Mouse (Mus musculus) v-Abl transformed pro-B cells (cell line): ENCODE measurements around the gene Hbs1l.

Experiments used
- in situ Hi-C, 2 experiments: fragments of 400-800 bp; cut with MboI; formaldehyde crosslinking; loops; one replicate each; pipeline ENCODE4 v1.15.1; 2025; ENCODE audit not compliant: unreplicated experiment in 2 of 2

Gene Hbs1l

DNA sequence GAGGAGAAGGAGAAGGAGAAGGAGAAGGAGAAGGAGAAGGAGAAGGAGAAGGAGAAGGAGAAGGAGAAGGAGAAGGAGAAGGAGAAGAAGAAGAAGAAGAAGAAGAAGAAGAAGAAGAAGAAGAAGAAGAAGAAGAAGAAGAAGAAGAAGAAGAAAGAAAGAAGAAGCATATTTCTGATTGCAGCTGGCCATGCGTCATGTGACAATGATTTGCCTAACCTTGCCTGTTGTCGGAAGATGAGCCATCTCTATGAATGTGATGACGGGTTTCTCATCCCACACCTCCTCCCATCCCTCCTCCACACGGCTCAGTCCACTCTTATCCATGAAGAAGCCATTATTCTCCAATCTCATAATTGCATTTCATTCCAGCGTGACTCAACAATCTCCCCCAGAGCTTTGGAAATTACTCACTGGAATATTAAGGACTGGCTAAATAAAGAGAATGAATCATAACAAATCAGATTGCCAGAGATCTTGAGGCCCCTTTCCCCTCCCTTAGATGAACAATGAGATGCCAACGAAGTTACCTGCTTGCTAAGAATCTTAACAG is 103.2 kb downstream of the Hbs1l start:
- in situ Hi-C loops: loop anchor here (10.0 to 25.0 kb wide), 2 partner anchors 1076 to 1688 kb away; no protein-coding TSS in a partner anchor

DNA sequence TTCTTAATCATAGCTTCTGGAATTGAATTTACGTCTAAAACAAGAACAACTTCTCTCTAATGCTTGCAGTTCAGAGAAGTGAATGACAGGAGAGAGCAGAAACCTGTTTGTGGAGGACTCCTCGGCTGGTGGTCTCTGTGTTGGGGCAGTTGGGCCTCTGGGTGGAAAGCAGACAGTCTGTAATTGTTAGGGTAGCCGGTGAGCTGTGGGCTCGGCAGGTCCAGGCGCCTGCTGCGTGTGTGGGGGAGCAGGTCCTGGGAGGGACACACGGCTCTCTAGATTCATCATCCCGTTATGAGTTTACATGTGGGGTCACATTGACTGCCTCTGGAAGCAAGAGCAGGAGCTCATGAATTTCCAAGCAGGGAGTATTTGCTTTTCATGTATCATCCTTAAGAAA is 103.8 kb downstream of the Hbs1l start:
- in situ Hi-C loops: loop anchor here (10.0 to 25.0 kb wide), 2 partner anchors 1075 to 1688 kb away; no protein-coding TSS in a partner anchor

DNA sequence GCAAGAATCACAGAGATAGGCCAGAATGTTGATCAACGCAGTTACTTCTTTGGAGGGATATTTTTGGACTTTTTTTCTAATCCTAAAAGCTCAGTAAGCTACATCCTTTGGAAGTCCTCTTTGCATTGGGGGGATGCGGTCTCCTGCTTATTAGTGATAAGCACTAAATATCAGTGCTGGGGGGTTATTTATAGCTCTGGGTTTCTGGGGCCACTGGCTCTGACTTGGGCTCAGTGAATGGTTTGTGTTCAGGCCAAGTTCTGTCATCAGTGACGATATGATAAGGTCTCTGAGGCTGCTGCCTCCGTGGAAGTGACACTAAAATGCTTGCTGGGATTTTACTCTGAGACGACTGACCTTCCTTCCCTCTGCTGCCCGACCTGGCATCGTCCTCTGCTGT is 104.3 kb downstream of the Hbs1l start:
- in situ Hi-C loops: no loop called here

DNA sequence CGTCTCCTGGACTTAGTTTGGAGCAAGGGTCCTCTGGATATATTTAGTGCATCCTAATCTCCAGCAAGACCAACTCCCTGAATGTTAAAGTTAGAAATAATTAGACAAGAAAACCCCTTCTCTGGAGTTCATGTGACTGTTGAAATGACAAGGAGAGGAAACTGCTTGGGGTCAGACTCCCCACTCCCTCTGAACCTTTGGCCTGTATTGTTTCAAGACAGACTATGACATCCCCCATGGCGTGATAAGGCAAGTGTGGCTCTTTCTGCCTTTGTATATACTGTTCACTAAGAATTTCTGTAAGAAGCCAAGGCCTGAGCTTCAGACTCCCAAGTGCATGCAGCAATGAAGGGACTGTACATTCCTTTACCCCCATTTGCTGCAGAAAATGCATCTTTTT is 104.7 kb downstream of the Hbs1l start:
- in situ Hi-C loops: no loop called here

DNA sequence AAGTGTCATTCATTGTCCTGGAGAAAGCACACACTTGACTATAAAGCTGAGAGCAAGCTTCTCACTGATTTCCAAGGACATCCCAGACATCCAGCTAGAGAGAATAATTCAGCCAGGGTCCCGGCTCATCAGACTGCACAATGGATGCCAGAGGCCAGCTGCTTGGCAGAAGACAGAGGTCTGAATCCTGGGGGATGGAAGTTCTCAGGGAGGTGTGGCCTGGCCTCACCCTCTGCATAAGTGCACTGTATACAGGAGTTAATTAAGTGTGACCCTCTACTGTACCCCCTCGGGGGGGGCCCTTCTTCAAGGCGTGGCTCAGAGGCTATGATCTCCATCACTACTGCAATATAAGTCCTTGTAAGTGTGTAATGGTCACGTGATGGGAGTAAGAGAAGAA is 105.5 kb downstream of the Hbs1l start:
- in situ Hi-C loops: no loop called here

DNA sequence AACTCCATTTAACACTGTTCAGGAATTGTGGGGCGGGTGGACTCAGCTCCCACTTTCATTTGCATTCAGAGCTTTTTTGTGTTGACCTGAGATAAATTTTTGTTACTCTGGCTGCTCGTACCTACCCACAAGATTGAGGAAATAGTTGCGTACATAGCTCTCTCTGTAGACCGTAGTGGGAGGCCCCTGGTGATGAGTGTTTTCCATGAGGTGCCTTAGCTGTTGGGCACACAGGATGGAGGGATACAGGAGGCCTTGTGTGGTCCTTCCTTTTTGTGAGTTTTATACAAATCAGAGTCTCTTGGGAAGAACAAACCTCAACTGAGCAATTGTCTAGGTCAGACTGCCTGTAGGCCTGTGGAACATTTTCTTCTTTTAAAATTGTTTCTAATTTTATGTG is 109.0 kb downstream of the Hbs1l start:
- in situ Hi-C loops: no loop called here

DNA sequence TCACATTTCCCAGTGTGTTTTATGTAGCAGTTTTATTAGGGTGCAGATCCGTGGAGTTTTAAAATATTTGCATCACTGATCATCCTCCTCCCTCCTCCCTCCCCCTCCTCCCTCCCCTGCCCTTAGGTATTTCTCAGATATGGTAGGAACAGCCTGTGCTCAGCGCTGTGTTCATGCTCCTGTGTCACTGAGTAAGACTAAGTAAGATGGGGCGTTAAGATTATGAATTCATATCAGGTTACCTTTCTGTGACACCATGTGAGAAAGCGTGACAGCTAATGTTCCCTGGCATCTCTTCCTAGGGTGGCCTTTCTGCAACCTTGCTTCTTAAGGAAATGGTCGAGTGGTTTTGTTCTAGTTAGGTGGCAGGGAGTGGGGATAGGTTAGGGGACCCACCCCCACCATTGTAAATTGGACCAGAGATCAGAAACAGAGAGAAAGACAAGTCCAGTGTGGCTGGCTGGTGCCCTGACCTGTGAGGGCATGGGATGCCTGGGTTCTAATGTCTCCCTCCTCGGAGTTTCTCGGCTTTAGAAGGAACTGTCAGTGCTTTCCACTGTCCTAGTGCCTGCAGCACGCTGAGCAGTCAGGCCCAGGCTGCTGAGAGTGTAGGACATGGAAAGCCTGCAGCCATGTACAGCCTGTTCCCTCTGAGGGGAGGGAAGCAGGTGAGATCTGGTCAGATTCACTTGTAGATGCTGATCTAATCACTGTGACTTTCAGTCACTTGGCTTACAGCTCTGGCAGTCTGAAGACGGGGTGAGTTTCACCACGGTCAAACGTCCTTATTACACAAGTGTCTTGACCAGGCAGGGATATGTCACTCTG is 110.1 kb downstream of the Hbs1l start:
- in situ Hi-C loops: no loop called here

DNA sequence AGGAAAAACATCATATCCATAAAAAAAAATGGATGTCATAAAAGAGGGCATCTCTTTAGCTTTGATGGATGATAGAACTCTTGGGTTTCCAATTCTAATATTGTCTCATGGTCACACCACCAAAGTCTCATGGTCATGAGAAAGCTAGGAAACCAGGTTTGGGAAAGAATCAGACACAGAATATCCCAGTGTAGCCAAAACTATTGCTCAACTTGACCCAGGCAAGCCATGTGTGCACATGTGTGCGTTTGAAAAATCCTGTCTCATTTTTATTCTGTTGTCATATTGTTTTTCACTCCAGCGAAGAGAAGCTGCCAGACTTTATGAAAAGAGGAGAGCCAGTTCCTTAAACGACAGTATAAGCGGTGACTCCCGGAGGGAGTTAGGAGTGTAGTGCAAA is 114.9 kb downstream of the Hbs1l start:
- in situ Hi-C loops: no loop called here

DNA sequence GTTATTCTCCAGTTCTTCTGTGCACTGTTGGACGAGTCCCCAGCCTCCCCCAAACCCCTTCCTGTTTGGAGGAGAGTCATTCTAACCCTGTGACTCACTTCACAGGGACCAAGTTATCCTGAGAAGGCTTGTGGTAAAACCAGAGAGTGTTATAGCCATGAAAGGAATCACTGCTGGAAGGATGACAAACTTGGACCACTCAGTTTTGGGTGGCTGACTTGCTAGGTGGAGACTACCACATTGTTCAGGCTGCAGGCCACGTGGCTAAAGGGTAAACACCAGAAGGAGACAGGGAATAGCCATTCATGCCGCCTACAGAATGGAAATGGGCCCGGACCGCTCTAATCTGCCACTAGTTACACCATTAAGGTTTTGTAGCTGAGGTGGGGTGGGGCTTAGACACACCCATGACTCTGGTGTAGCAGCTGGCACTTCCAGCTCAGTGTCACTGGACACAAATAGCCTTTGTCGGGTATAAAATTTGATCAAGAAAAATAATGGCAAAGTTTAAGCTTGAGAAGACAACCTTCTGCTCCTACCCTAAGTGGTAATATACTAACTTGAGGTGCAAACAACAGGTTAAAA is 115.9 kb downstream of the Hbs1l start:
- in situ Hi-C loops: no loop called here

DNA sequence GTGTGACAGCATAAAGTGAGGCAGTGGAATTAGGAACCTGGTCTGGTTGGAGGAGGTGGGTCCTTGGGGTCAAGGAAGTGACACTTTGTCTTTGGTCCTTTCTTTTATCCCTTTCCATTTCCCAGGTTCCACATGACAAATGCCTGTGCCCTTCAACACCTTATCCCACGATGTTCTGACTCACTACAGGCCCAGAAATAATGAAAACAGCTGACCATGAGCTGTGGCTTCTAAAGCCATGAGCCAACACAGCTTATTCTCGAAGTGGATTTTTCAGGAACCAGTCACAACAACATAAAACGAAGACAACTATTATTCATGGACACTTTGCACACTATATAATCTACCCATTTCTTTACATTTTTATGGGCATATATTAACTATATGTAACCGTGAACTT is 119.3 kb downstream of the Hbs1l start:
- in situ Hi-C loops: no loop called here

DNA sequence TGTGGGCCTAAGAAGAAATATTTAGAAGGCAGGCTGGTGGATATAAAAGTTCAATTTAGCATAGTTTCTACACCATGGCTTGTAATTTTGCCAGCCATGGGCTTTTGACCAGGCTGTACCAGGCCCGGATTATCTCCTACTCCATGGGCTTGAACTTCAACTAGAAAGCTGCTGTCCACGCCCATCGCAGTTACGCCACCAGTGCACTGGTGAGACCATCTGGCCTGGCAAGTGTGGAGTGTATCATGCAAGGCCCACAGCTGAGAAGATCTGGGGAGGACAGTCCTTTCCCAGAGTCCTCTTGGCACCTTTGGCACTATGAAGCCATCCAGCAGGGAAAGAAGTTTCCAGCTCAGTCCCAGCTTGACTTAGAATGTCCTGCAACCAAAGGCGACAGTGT is 120.4 kb downstream of the Hbs1l start:
- in situ Hi-C loops: no loop called here
